Mouse (Mus musculus) olfactory bulb, adult 2 months (tissue): ENCODE data around the gene Med12l.

Experiments
- CTCF ChIP-seq: fragments of 200-500 bp; IDR thresholded peaks from 2 replicates; pipeline ENCODE4 v1.5.1; 2012; ENCODE audit warnings: low read depth, mild to moderate bottlenecking, low read length, moderate library complexity; ENCODE audit not compliant: insufficient read depth
- POLR2A ChIP-seq: fragments of 200-500 bp; IDR thresholded peaks from 2 replicates; pipeline ENCODE4 v1.6.1; 2012; ENCODE audit warnings: mild to moderate bottlenecking, low read depth, low read length, moderate library complexity; ENCODE audit not compliant: insufficient read depth

- TF ChIP-seq POLR2A (no peak), CTCF (no peak)
Measured at GRCm38 (mm10) chr3:59015698-59016412, 10.2 kb downstream of the Med12l start.
